ENCODE assay signal across 17 mouse cellular contexts in the genomic region with DNA sequence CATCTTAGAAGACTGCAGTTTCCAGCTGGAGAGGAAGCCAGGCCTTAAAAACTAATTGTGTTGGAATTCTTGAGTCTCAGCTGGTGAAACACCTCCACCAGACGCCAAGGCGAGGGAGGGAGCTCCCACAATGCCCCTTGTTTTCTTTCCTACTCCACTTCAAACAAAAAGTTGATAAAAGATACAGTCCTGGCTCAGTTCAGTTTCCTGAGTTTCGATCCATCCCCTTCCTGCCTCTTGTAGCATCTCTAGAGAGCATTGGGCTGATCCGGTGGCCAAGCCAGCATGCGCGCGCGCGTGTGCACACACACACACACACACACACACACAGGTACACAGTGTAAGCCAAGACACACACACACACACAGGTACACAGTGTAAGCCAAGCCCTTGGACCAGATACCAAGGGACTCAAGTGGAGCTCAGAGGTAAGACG.
A peak's percentile ranks its signal among the peaks of the same experiment; 100 is the strongest.
DNase-seq lines count a peak whose midpoint lies in the region; ATAC-seq and TF ChIP-seq lines count a peak whose summit lies in the region.
"Had no signal": no experiment of that assay in that cellular context is flagged by ENCODE, and none has a peak within 500 bp of the region (broad histone marks: within the 10 kb centered on the region; RNA-seq: fewer than 3 reads in every experiment).

No protein-coding gene starts in this region.

- no peak overlapping the region for H3K4me2 ChIP-seq in kidney, embryonic 15.5 days
- no peak overlapping the region for H3K4me2 ChIP-seq in intestine, postnatal 0 days (replicated peaks; ENCODE audit: low read depth)
- H3K4me2 ChIP-seq: heart, embryonic 15.5 days; midbrain, embryonic 12.5 days had no signal

- TF ChIP-seq CTCF in gastrocnemius, adult 2 months (IDR thresholded peaks at IDR 0.05): no peak
- no peak for TF ChIP-seq CTCF in intestine, postnatal 0 days (IDR thresholded peaks at IDR 0.05; ENCODE audit: low read depth)

- H3K4me3 ChIP-seq in gastrocnemius, adult 2 months: no peak overlapping the region
- H3K4me3 ChIP-seq in kidney, embryonic 15.5 days (replicated peaks): no peak overlapping the region
- no peak overlapping the region for H3K4me3 ChIP-seq in limb, embryonic 10.5 days
- no peak overlapping the region for H3K4me3 ChIP-seq in intestine, postnatal 0 days (ENCODE audit: low read depth, low read length)
- H3K4me3 ChIP-seq: heart, embryonic 15.5 days; midbrain, embryonic 12.5 days had no signal

- 58% methylated on average over 10 of the region's 10 CpGs for WGBS in kidney, embryonic 15.5 days
- WGBS in limb, embryonic 10.5 days: 79% methylated on average over 10 of the region's 10 CpGs
- WGBS in intestine, postnatal 0 days: 65% methylated on average over 10 of the region's 10 CpGs

- no peaks in the 10 kb centered on the region for H3K27me3 ChIP-seq in kidney, embryonic 15.5 days
- no peaks in the 10 kb centered on the region for H3K27me3 ChIP-seq in limb, embryonic 10.5 days (ENCODE audit: low read depth, poor library complexity, severe bottlenecking)
- H3K27me3 ChIP-seq in intestine, postnatal 0 days (replicated peaks; ENCODE audit: control insufficient read depth, insufficient read depth, low read length): no peaks in the 10 kb centered on the region
- H3K27me3 ChIP-seq: heart, embryonic 15.5 days; midbrain, embryonic 12.5 days; Patski had no signal

- no peaks in the 10 kb centered on the region for H3K9me3 ChIP-seq in kidney, embryonic 15.5 days (replicated peaks)
- no peaks in the 10 kb centered on the region for H3K9me3 ChIP-seq in limb, embryonic 10.5 days (replicated peaks)
- no peaks in the 10 kb centered on the region for H3K9me3 ChIP-seq in intestine, postnatal 0 days (ENCODE audit: control insufficient read depth)
- H3K9me3 ChIP-seq: heart, embryonic 15.5 days; midbrain, embryonic 12.5 days had no signal

- no peak overlapping the region for H3K27ac ChIP-seq in gastrocnemius, adult 2 months
- no peak overlapping the region for H3K27ac ChIP-seq in kidney, embryonic 15.5 days
- H3K27ac ChIP-seq in limb, embryonic 10.5 days: peak overlapping the region; percentile 61
- no peak overlapping the region for H3K27ac ChIP-seq in intestine, postnatal 0 days (ENCODE audit: low read depth, low read length)
- H3K27ac ChIP-seq: heart, embryonic 15.5 days; midbrain, embryonic 12.5 days had no signal

- ATAC-seq in kidney, embryonic 15.5 days (replicated peaks; ENCODE audit: low FRiP score): no peak
- ATAC-seq in intestine, postnatal 0 days: no peak
- ATAC-seq: Patski had no signal

- intact Hi-C loops in gastrocnemius, adult 2 months (cut with DNase I): no loop called here

- peaks cover 6% of the 10 kb centered on the region; the same call in 1 of the 2 replicates for H3K4me1 ChIP-seq in kidney, embryonic 15.5 days
- H3K4me1 ChIP-seq in limb, embryonic 10.5 days: peaks cover 37% of the 10 kb centered on the region
- H3K4me1 ChIP-seq in intestine, postnatal 0 days (replicated peaks; ENCODE audit: control insufficient read depth, insufficient read depth, low read length): no peaks in the 10 kb centered on the region

- DNase-seq in gastrocnemius, postnatal 10 days: peak; percentile 2
- no peak for DNase-seq in gastrocnemius, adult 2 months
- DNase-seq in kidney, postnatal 4 days: peak; percentile 37 to 53
- DNase-seq in R1 (ENCODE audit: low read depth, low spot score): peak; percentile 63
- peak; percentile 32 for DNase-seq in limb, embryonic 10.5 days (ENCODE audit: low spot score)
- DNase-seq in layer of hippocampus, postnatal 36 days: no peak
- DNase-seq: cerebellum, adult 2 months; embryo, embryonic 11 days; kidney, postnatal 14 days; left cerebral cortex, postnatal 4 days; lung, adult 2 months; thymus, postnatal 36 days had no signal

- H3K9ac ChIP-seq in kidney, embryonic 15.5 days: no peak overlapping the region
- H3K9ac ChIP-seq in intestine, postnatal 0 days (ENCODE audit: low read depth, low read length): no peak overlapping the region
- H3K9ac ChIP-seq: heart, embryonic 15.5 days; midbrain, embryonic 12.5 days had no signal

- H3K36me3 ChIP-seq in kidney, embryonic 15.5 days: no peaks in the 10 kb centered on the region
- H3K36me3 ChIP-seq in limb, embryonic 10.5 days: no peaks in the 10 kb centered on the region
- H3K36me3 ChIP-seq in intestine, postnatal 0 days (ENCODE audit: control insufficient read depth, insufficient read depth): no peaks in the 10 kb centered on the region
- H3K36me3 ChIP-seq: heart, embryonic 15.5 days; midbrain, embryonic 12.5 days had no signal

Comparison
In these comparisons a context has a peak if more than half of its experiments do, and no peak if none do; other contexts are left out.
1. DNase-seq: peak in gastrocnemius, postnatal 10 days (single experiment), kidney, postnatal 4 days (2 of 2), R1 (single experiment) and limb, embryonic 10.5 days (single experiment); none in gastrocnemius, adult 2 months (single experiment) and layer of hippocampus, postnatal 36 days (0 of 2).